Mouse (Mus musculus) G1E (cell line): ENCODE data around the gene Clstn3. TPM values are rescaled to one million over a fixed set of nuclear protein-coding genes. Genes with fewer than 3 reads are reported as not detected.
"Not testable (repeated sequence)": the region's sequence is repeated elsewhere in the genome, so short reads cannot be mapped to it uniquely, and the experiment has no call there.

ENCODE experiments used
- ATAC-seq: 2 replicates; pipeline ENCODE4 v1.8.0; 2016; ENCODE audit warnings: mild to moderate bottlenecking; ENCODE audit not compliant: insufficient number of reproducible peaks, poor library complexity, low FRiP score, severe bottlenecking; ENCODE audit errors: extremely low read depth
- DNase-seq: peaks from one replicate; pipeline ENCODE4 v3.0.0; 2012; ENCODE audit warnings: low spot score
- H3K27me3 ChIP-seq: 2 replicates; pipeline ENCODE4 v1.6.1; 2012; ENCODE audit warnings: mild to moderate bottlenecking, low read length, inconsistent platforms; ENCODE audit not compliant: insufficient read depth
- H3K36me3 ChIP-seq: replicated peaks from 2 replicates; pipeline ENCODE3; 2012; ENCODE audit warnings: mild to moderate bottlenecking, inconsistent platforms
- H3K4me1 ChIP-seq: 2 replicates; pipeline ENCODE4 v1.6.1; 2012; ENCODE audit warnings: low read depth, low read length, inconsistent platforms, mixed read lengths; ENCODE audit not compliant: insufficient read depth
- H3K4me3 ChIP-seq: 2 replicates; pipeline ENCODE4 v1.5.1; 2012; ENCODE audit warnings: low read depth, mild to moderate bottlenecking, inconsistent platforms, low read length, moderate library complexity, mixed read lengths
- H3K9me3 ChIP-seq: replicated peaks from 2 replicates; pipeline ENCODE4 v1.6.1; 2012; ENCODE audit warnings: inconsistent platforms
- CTCF ChIP-seq: IDR thresholded peaks from 2 replicates; pipeline ENCODE4 v1.5.1; 2012; ENCODE audit warnings: low read depth, low read length, inconsistent platforms, mixed read lengths
- GATA1 ChIP-seq: IDR thresholded peaks from 2 replicates; pipeline ENCODE4 v1.6.1; 2012; ENCODE audit warnings: borderline replicate concordance, low read length, inconsistent platforms, mixed read lengths
- GATA2 ChIP-seq: IDR thresholded peaks from 2 replicates; pipeline ENCODE4 v1.6.1; 2012; ENCODE audit warnings: low read depth, low read length, inconsistent platforms, borderline replicate concordance
- POLR2AphosphoS5 ChIP-seq: IDR thresholded peaks from 2 replicates; pipeline ENCODE4 v1.6.1; 2012; ENCODE audit warnings: low read depth, low read length, inconsistent platforms; ENCODE audit not compliant: insufficient replicate concordance
- TAL1 ChIP-seq: conservative IDR thresholded peaks from 2 replicates; pipeline ENCODE4 v1.6.1; 2012; ENCODE audit warnings: low read depth, low read length, inconsistent platforms, mixed read lengths
- polyA plus RNA-seq: library from polyadenylated mRNA; stranded (reverse); fragments of >175 nt; gene quantifications from 2 replicates; pipeline ENCODE4 v1.2.3, GENCODE M21; 2012
- total RNA-seq, 2 experiments: library from RNA; stranded (forward) in 1 of 2; stranded (reverse) in 1 of 2; fragments of 200-1000 nt in 1 of 2; fragments of >200 nt in 1 of 2; fragmentation: Nextera tagmentation in 1 of 2; gene quantifications; 2 replicates each; pipeline ENCODE4 v1.2.3; 2014 to 2017

Clstn3 gene
- total RNA-seq (2014; fragmentation: Nextera tagmentation) = 1.7 and 4.2 TPM in 2 replicates
- total RNA-seq (2017) = 4.6 and 6.2 TPM in 2 replicates
- 10.9 and 11.5 TPM in 2 replicates for polyA plus RNA-seq

- no peak within 1 kb of the TSS for H3K4me3 ChIP-seq
- peaks cover 9% of the 10 kb centered on the region for H3K4me1 ChIP-seq
- H3K36me3 ChIP-seq = no peaks in the 10 kb centered on the region
- no peaks in the 10 kb centered on the region for H3K9me3 ChIP-seq
- DNase-seq (peak; percentile 20), ATAC-seq (no peak)
- H3K27me3 ChIP-seq = peaks cover 57% of the 10 kb centered on the region
- TF ChIP-seq GATA2 (no peak), TAL1 (no peak), POLR2AphosphoS5 (no peak), CTCF (no peak), GATA1 (no peak)
Measured at GRCm38 (mm10) chr6:124464305-124465271, at the start of gene Clstn3. Clstn3 (minus strand) TSS chr6:124464794.

GRCm38 (mm10) chr6:124512355-124512836 is 47.8 kb upstream of the Clstn3 start, which contains the start of gene C1ra:
C1ra (plus strand) TSS chr6:124512405.
- no peaks in the 10 kb centered on the region for H3K36me3 ChIP-seq
- TF ChIP-seq CTCF (peak; percentile 15; the same call in 1 of the 2 replicates), GATA2 (no peak)
- DNase-seq = no peak
- peaks cover 5% of the 10 kb centered on the region; the same call in 1 of the 2 replicates for H3K27me3 ChIP-seq
- no peaks in the 10 kb centered on the region for H3K9me3 ChIP-seq
- H3K4me3 ChIP-seq = no peak within 1 kb of the TSS
- 0 out of 2 replicates have a peak, but pooled peaks cover 2% of the 10 kb centered on the region for H3K4me1 ChIP-seq
- no peak for ATAC-seq

- Histone ChIP-seq H3K9me3 (no peaks in the 10 kb centered on the region), H3K27me3 (peaks cover 5% of the 10 kb centered on the region; the same call in 1 of the 2 replicates), H3K36me3 (no peaks in the 10 kb centered on the region), H3K4me1 (0 out of 2 replicates have a peak, but pooled peaks cover 2% of the 10 kb centered on the region), H3K4me3 (no peak overlapping the region)
- ATAC-seq = no peak
- no peak for DNase-seq
- TF ChIP-seq POLR2AphosphoS5 (no peak), TAL1 (no peak), GATA2 (no peak), GATA1 (no peak), CTCF (no peak)
Measured at GRCm38 (mm10) chr6:124511936-124512335, 47.3 kb upstream of the Clstn3 start.

GRCm38 (mm10) chr6:124509192-124509591 is 44.6 kb upstream of the Clstn3 start:
- not testable (repeated sequence) for H3K9me3 ChIP-seq, ATAC-seq, H3K4me3 ChIP-seq, DNase-seq, H3K36me3 ChIP-seq, H3K4me1 ChIP-seq, H3K27me3 ChIP-seq

- Histone ChIP-seq H3K27me3 (peaks cover 5% of the 10 kb centered on the region; the same call in 1 of the 2 replicates), H3K36me3 (no peaks in the 10 kb centered on the region), H3K9me3 (no peaks in the 10 kb centered on the region), H3K4me1 (0 out of 2 replicates have a peak, but pooled peaks cover 2% of the 10 kb centered on the region), H3K4me3 (no peak overlapping the region)
- ATAC-seq = no peak
- DNase-seq = no peak
- TF ChIP-seq CTCF = no peak
- no peak for TF ChIP-seq GATA2
- no peak for TF ChIP-seq TAL1
- TF ChIP-seq GATA1 = no peak
- no peak for TF ChIP-seq POLR2AphosphoS5
Measured at GRCm38 (mm10) chr6:124508292-124508691, 43.7 kb upstream of the Clstn3 start.

- H3K9me3 ChIP-seq = no peaks in the 10 kb centered on the region
- no peak overlapping the region for H3K4me3 ChIP-seq
- no peaks in the 10 kb centered on the region for H3K4me1 ChIP-seq
- H3K36me3 ChIP-seq = no peaks in the 10 kb centered on the region
- ATAC-seq (no peak), DNase-seq (no peak)
- no peak for TF ChIP-seq GATA1
- no peak for TF ChIP-seq POLR2AphosphoS5
- TF ChIP-seq TAL1 = no peak
- no peak for TF ChIP-seq GATA2
- no peak for TF ChIP-seq CTCF
- peaks cover 5% of the 10 kb centered on the region; the same call in 1 of the 2 replicates for H3K27me3 ChIP-seq
Measured at GRCm38 (mm10) chr6:124506991-124507390, 42.4 kb upstream of the Clstn3 start.
